Mouse (Mus musculus) ES-Bruce4 (cell line): Measurements from ENCODE around the gene Tle3. TPM values are rescaled to one million over a fixed set of nuclear protein-coding genes. Genes with fewer than 3 reads are reported as not detected.

Experiments
- H3K27ac ChIP-seq: 2 replicates; pipeline ENCODE4 v1.5.1; 2012; ENCODE audit warnings: low read length, inconsistent platforms; ENCODE audit not compliant: insufficient read depth
- H3K27me3 ChIP-seq: 2 replicates; pipeline ENCODE4 v1.6.1; 2012; ENCODE audit warnings: mild to moderate bottlenecking, low read length, inconsistent platforms; ENCODE audit not compliant: control insufficient read depth, poor library complexity, insufficient read depth, severe bottlenecking
- H3K36me3 ChIP-seq: 2 replicates; pipeline ENCODE4 v1.6.1; 2012; ENCODE audit warnings: inconsistent platforms, mild to moderate bottlenecking, low read length, moderate library complexity; ENCODE audit not compliant: control insufficient read depth, poor library complexity, insufficient read depth, severe bottlenecking
- H3K4me1 ChIP-seq: one replicate; pipeline ENCODE4 v1.8.1; 2011; ENCODE audit warnings: low read length; ENCODE audit not compliant: control insufficient read depth, insufficient read depth
- H3K4me3 ChIP-seq: 2 replicates; pipeline ENCODE4 v1.5.1; 2011; ENCODE audit warnings: low read depth, mild to moderate bottlenecking, low read length
- H3K9ac ChIP-seq: 2 replicates; pipeline ENCODE4 v1.6.1; 2012; ENCODE audit warnings: low read depth, mild to moderate bottlenecking, inconsistent platforms; ENCODE audit not compliant: poor library complexity, severe bottlenecking
- H3K9me3 ChIP-seq: replicated peaks from 2 replicates; pipeline ENCODE4 v1.6.1; 2012; ENCODE audit warnings: mild to moderate bottlenecking, low read length, inconsistent platforms; ENCODE audit not compliant: control insufficient read depth, poor library complexity, insufficient read depth, severe bottlenecking
- CTCF ChIP-seq: IDR thresholded peaks from one replicate; pipeline ENCODE4 v1.8.1; 2011; ENCODE audit warnings: low read depth, low read length
- EP300 ChIP-seq: IDR thresholded peaks from 2 replicates; pipeline ENCODE4 v1.6.1; 2011; ENCODE audit warnings: low read depth, low read length; ENCODE audit not compliant: insufficient read depth
- POLR2A ChIP-seq: IDR thresholded peaks from one replicate; pipeline ENCODE4 v1.8.1; 2011; ENCODE audit warnings: low read length; ENCODE audit not compliant: insufficient read depth
- polyA plus RNA-seq: library from polyadenylated mRNA; stranded (reverse); fragments of >200 nt; gene quantifications from 2 replicates; pipeline ENCODE4 v1.2.4, GENCODE M21; 2011; ENCODE audit warnings: low read depth; ENCODE audit not compliant: missing spikeins, insufficient read depth, insufficient read length

Tle3 gene
- polyA plus RNA-seq, 1 experiment, result 146 TPM

- Histone ChIP-seq H3K36me3 (peaks cover 44% of the 10 kb centered on the region), H3K27ac (no peak overlapping the region), H3K4me3 (no peak overlapping the region), H3K9me3 (no peaks in the 10 kb centered on the region), H3K27me3 (no peaks in the 10 kb centered on the region), H3K9ac (no peak overlapping the region), H3K4me1 (peaks cover 19% of the 10 kb centered on the region)
- TF ChIP-seq EP300 (no peak), POLR2A (no peak), CTCF (no peak)
Observed at GRCm38 (mm10) chr9:61391570-61392337, 19.6 kb downstream of the Tle3 start.

- Histone ChIP-seq H3K9me3 (no peaks in the 10 kb centered on the region), H3K4me1 (peaks cover 19% of the 10 kb centered on the region), H3K36me3 (peaks cover 43% of the 10 kb centered on the region), H3K27ac (no peak overlapping the region), H3K27me3 (no peaks in the 10 kb centered on the region), H3K4me3 (no peak overlapping the region), H3K9ac (no peak overlapping the region)
- TF ChIP-seq EP300 (no peak), POLR2A (no peak), CTCF (no peak)
Observed at GRCm38 (mm10) chr9:61392338-61392620, 20.1 kb downstream of the Tle3 start.

GRCm38 (mm10) chr9:61393161-61393560, 21.0 kb downstream of the Tle3 start:
- H3K9ac ChIP-seq, result no peak overlapping the region
- H3K4me1 ChIP-seq, result peaks cover 15% of the 10 kb centered on the region
- 0 out of 2 replicates have a peak, but pooled peaks have one; percentile 35 for TF ChIP-seq EP300
- no peak for TF ChIP-seq CTCF
- H3K27ac ChIP-seq, result no peak overlapping the region
- peaks cover 41% of the 10 kb centered on the region for H3K36me3 ChIP-seq
- H3K4me3 ChIP-seq, result no peak overlapping the region
- H3K27me3 ChIP-seq, result no peaks in the 10 kb centered on the region
- H3K9me3 ChIP-seq, result no peaks in the 10 kb centered on the region

GRCm38 (mm10) chr9:61393847-61394246, 21.7 kb downstream of the Tle3 start:
- Histone ChIP-seq H3K36me3 (peaks cover 41% of the 10 kb centered on the region), H3K9ac (no peak overlapping the region), H3K9me3 (no peaks in the 10 kb centered on the region), H3K27ac (no peak overlapping the region), H3K27me3 (no peaks in the 10 kb centered on the region), H3K4me1 (peaks cover 15% of the 10 kb centered on the region), H3K4me3 (no peak overlapping the region)
- TF ChIP-seq EP300 (no peak), POLR2A (no peak), CTCF (no peak)

- Histone ChIP-seq H3K4me1 (peaks cover 15% of the 10 kb centered on the region), H3K4me3 (no peak overlapping the region), H3K36me3 (peaks cover 41% of the 10 kb centered on the region), H3K27me3 (no peaks in the 10 kb centered on the region), H3K27ac (no peak overlapping the region), H3K9me3 (no peaks in the 10 kb centered on the region), H3K9ac (no peak overlapping the region)
- TF ChIP-seq CTCF (no peak), EP300 (peak; percentile 54; the same call in 1 of the 2 replicates), POLR2A (no peak)
Observed at GRCm38 (mm10) chr9:61395071-61395470, 22.9 kb downstream of the Tle3 start.

- no peak for TF ChIP-seq EP300
- TF ChIP-seq CTCF, result no peak
- no peak for TF ChIP-seq POLR2A
- Histone ChIP-seq H3K9me3 (no peaks in the 10 kb centered on the region), H3K9ac (no peak overlapping the region), H3K4me1 (peaks cover 11% of the 10 kb centered on the region), H3K36me3 (peaks cover 40% of the 10 kb centered on the region), H3K27ac (no peak overlapping the region), H3K4me3 (no peak overlapping the region), H3K27me3 (no peaks in the 10 kb centered on the region)
Observed at GRCm38 (mm10) chr9:61396474-61396873, 24.3 kb downstream of the Tle3 start.
